Mouse (Mus musculus): ENCODE results near the gene Prr7. TPM values are rescaled to one million over a fixed set of nuclear protein-coding genes. Genes with fewer than 3 reads are reported as not detected.
A peak's percentile ranks its signal among the peaks of the same experiment; 100 is the strongest.

Prr7 gene
- polyA plus RNA-seq, 1 experiment from 2014 or later: not detected

DNA sequence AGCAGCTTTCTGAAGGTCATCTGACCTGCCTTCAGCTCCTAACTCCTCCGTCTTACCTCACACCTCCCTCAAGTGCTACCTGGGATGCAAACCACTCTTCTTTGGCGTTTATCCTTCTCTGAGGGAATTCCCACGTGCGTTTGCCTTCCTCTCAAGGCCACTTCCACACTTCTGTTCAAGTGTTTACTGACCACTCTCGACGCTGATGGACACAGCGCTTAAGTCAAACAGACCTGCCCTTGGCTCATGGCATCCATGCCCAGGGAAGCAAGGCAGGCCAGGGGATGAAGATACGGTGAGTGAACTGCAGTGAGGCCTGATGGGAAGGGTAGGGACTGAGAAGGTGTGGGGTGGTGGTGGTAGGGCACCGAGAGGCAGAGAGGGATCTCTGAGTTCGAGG is 36.5 kb downstream of the Prr7 start:
- Histone ChIP-seq H3K36me3 (ENCODE audit: inconsistent target) (no peaks in the 10 kb centered on the region), H3K4me3 (ENCODE audit: inconsistent target) (no peak overlapping the region), H3K27ac (no peak overlapping the region), H3K79me2 (ENCODE audit: inconsistent target) (no peaks in the 10 kb centered on the region)
- WGBS (ENCODE audit: missing documents): 94% methylated on average over 10 of the region's 10 CpGs

- Histone ChIP-seq H3K27ac (no peak overlapping the region), H3K36me3 (ENCODE audit: inconsistent target) (no peaks in the 10 kb centered on the region), H3K79me2 (ENCODE audit: inconsistent target) (no peaks in the 10 kb centered on the region), H3K4me3 (ENCODE audit: inconsistent target) (no peak overlapping the region)
- WGBS (ENCODE audit: missing documents): 98% methylated on average over 8 of the region's 8 CpGs
Measured at GRCm38 (mm10) chr13:55502405-55502804, 38.3 kb downstream of the Prr7 start.

DNA sequence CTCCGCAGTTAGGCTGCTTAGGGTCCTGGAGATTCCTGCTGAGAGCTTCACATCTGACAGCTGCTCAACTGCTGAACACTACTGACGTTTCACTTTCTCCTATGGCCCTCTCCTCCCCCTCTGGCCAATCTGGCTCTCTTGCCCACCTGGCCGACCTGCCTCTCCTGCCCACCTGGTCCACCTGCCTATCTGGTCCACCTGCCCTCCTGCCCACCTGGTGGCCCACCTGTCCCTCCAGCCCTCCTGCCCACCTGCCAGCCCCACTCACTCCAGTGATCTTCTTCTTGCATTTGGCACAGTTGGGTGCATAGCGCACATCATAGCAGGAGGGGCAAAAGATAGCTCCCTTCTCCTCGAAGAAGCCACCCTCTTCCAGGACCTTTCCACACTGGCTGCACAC is 40.3 kb downstream of the Prr7 start:
- WGBS (ENCODE audit: missing documents): 87% methylated on average over 5 of the region's 5 CpGs
- no peak overlapping the region for H3K4me3 ChIP-seq (ENCODE audit: inconsistent target)
- no peaks in the 10 kb centered on the region for H3K36me3 ChIP-seq (ENCODE audit: inconsistent target)
- no peaks in the 10 kb centered on the region for H3K79me2 ChIP-seq (ENCODE audit: inconsistent target)
- H3K27ac ChIP-seq: no peak overlapping the region

- Histone ChIP-seq H3K27ac (no peak overlapping the region), H3K79me2 (ENCODE audit: inconsistent target) (no peaks in the 10 kb centered on the region), H3K4me3 (ENCODE audit: inconsistent target) (no peak overlapping the region), H3K36me3 (ENCODE audit: inconsistent target) (no peaks in the 10 kb centered on the region)
- WGBS (ENCODE audit: missing documents): 96% methylated on average over 9 of the region's 9 CpGs
Measured at GRCm38 (mm10) chr13:55505810-55506209, 41.7 kb downstream of the Prr7 start.

DNA sequence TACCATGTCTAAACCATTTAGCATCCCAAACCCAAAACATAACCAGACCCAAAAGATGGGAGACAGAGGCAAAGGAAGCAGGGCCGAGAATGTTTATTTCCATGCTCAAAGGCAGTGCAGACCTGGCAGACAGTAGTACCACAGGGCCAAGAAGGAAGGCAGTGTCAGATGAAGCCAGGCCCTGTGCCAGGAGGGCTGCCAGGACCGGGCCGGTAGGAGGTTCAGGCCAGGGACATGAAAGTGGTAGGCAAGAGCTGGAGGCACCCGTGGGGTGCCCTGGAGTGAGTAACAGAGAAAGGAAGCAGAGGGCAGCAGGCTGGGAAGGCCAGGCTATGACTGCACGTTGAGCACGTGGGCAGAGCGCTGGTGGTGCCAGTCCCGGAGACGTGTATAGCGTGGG is 42.6 kb downstream of the Prr7 start:
- 96% methylated on average over 10 of the region's 10 CpGs for WGBS (ENCODE audit: missing documents)
- H3K4me3 ChIP-seq (ENCODE audit: inconsistent target): no peak overlapping the region
- no peak overlapping the region for H3K27ac ChIP-seq
- H3K36me3 ChIP-seq (ENCODE audit: inconsistent target): no peaks in the 10 kb centered on the region
- H3K79me2 ChIP-seq (ENCODE audit: inconsistent target): no peaks in the 10 kb centered on the region

GRCm38 (mm10) chr13:55507877-55508276 is 43.8 kb downstream of the Prr7 start:
- H3K27ac ChIP-seq: no peak overlapping the region
- 90% methylated on average over 8 of the region's 11 CpGs for WGBS (ENCODE audit: missing documents)
- no peaks in the 10 kb centered on the region for H3K79me2 ChIP-seq (ENCODE audit: inconsistent target)
- H3K36me3 ChIP-seq (ENCODE audit: inconsistent target): no peaks in the 10 kb centered on the region
- H3K4me3 ChIP-seq (ENCODE audit: inconsistent target): no peak overlapping the region

DNA sequence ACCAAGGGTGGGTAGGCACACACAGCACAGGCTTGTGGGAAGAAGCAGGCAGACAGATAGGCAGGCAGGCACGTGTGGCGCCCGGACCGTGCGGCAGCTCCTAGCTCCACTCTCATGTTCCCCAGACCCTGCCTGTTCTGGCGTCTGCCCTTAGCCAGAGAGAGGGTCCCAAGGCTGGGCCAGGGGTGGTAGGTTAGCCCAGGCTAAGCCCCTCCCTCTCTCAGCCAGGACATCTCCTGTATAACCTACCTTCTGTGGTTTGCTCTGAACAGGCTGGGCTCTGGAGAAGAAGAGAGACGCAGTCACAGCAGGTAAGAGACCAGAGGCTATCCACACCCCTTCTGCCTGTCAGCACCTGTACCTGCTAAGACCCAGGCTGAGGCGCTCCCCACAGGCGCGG is 44.5 kb downstream of the Prr7 start:
- no peak overlapping the region for H3K27ac ChIP-seq
- H3K36me3 ChIP-seq (ENCODE audit: inconsistent target): no peaks in the 10 kb centered on the region
- H3K79me2 ChIP-seq (ENCODE audit: inconsistent target): no peaks in the 10 kb centered on the region
- 92% methylated on average over 10 of the region's 10 CpGs for WGBS (ENCODE audit: missing documents)
- H3K4me3 ChIP-seq (ENCODE audit: inconsistent target): no peak overlapping the region

GRCm38 (mm10) chr13:55510332-55510667 is 46.2 kb downstream of the Prr7 start:
- Histone ChIP-seq H3K4me3 (ENCODE audit: inconsistent target) (no peak overlapping the region), H3K36me3 (ENCODE audit: inconsistent target) (no peaks in the 10 kb centered on the region), H3K79me2 (ENCODE audit: inconsistent target) (no peaks in the 10 kb centered on the region), H3K27ac (no peak overlapping the region)
- 11% methylated on average over 3 of the region's 3 CpGs for WGBS (ENCODE audit: missing documents)

DNA sequence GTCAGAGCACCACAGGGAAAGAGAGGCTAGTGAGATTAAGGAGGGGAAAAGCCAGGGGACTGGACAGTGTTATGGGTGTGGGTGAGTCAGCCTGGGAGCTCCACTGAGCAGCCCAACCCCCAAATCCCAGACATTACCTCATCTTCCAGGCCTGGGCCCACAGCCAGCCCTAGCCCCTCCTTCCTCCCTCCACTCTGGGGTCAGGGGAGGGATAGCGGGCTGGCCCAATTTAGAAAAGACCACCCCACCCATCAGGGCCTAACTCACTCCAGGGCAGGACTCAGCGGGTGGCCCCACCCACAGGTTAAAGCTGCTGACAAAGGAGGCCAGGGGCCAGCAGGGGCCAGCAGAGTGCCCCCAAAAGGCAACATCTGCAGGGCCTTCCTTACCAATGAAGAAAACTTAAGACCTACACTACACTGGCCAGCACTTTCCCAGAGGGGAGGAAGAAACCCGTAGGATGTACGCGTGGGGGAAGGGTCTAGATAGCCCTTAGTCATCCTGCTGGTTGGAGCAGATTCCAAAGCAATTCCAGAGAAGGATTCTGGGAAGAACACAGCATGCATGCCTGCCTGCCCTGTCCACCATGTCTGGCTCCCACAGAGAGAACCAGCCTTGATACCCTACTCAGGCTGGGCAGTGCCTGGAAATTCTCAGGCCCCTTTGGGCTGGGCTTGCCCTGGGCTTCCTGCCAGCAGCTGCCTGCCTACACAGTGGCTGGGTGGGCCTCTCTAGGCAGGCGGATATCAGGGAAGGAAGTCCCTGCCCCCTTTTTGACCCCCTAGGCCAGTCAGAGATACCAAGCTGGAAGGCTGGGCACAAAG is 46.8 kb downstream of the Prr7 start:
- Histone ChIP-seq H3K36me3 (ENCODE audit: inconsistent target) (no peaks in the 10 kb centered on the region), H3K27ac (no peak overlapping the region), H3K4me3 (ENCODE audit: inconsistent target) (no peak overlapping the region), H3K79me2 (ENCODE audit: inconsistent target) (no peaks in the 10 kb centered on the region)
- WGBS (ENCODE audit: missing documents): 48% methylated on average over 6 of the region's 6 CpGs

DNA sequence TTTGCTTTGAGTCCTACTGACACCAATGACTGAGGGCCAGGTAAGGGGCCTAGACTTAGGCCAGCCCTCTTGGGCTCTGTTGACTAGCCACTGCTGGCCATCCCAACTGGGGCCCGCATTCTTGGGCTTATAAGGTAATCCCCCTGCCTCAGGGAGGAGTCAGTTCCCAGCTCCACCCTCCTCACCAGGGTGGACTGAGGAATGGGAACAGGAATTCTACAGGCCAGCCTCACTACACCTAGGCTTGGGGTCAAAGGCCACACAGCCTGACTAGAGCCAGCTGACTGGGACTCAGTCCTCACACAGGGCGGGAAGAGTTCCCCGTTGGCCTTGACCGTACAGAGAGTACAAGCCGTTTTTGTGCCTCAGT is 47.4 kb downstream of the Prr7 start:
- WGBS (ENCODE audit: missing documents): 88% methylated on average over 5 of the region's 5 CpGs
- Histone ChIP-seq H3K36me3 (ENCODE audit: inconsistent target) (no peaks in the 10 kb centered on the region), H3K4me3 (ENCODE audit: inconsistent target) (no peak overlapping the region), H3K27ac (no peak overlapping the region), H3K79me2 (ENCODE audit: inconsistent target) (no peaks in the 10 kb centered on the region)

DNA sequence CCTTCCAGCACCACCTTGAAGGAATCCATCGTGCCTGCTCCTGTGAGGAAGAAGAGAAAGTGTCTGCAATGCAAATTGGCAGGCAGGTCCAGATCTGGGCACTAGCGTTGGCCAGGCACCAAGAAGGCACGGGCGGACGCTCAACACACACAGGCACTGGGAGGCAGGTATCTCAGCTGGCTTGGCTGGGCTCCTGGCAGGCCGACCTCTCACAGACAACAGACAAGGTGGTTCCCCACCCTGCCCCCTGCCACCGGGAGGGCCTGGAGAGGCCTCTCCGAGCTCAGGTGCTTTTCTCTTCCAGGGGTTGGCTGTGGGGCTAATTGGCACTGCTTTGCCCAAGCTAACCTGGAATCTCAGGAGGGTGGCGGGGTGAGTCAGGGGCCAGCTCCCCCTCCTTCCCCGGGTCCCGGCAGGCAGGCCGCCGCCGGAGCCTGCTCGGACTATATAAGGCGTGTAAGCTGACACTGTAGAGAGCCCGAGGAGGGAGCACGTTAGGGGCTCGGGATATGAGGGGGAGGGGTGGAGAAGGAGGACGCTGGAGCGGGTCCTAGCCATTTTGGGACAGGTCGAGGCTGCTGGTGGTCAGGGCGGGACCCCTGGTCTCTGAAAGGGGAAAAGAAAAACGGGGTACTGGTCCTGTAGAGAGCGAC is 48.4 kb downstream of the Prr7 start:
- Histone ChIP-seq H3K79me2 (ENCODE audit: inconsistent target) (no peaks in the 10 kb centered on the region), H3K4me3 (ENCODE audit: inconsistent target) (peak overlapping the region; percentile 43), H3K27ac (no peak overlapping the region), H3K36me3 (ENCODE audit: inconsistent target) (no peaks in the 10 kb centered on the region)
- 15% methylated on average over 25 of the region's 25 CpGs for WGBS (ENCODE audit: missing documents)

GRCm38 (mm10) chr13:55513111-55513748 is 49.2 kb downstream of the Prr7 start, which contains the start of gene Pdlim7:
Pdlim7 (minus strand) TSS chr13:55513676.
- no peaks in the 10 kb centered on the region for H3K79me2 ChIP-seq (ENCODE audit: inconsistent target)
- H3K36me3 ChIP-seq (ENCODE audit: inconsistent target): no peaks in the 10 kb centered on the region
- H3K27ac ChIP-seq: no peak within 1 kb of the TSS
- WGBS (ENCODE audit: missing documents): under 1% methylated on average over 50 of the region's 55 CpGs
- H3K4me3 ChIP-seq (ENCODE audit: inconsistent target): peak within 1 kb of the TSS; percentile 43

- H3K36me3 ChIP-seq (ENCODE audit: inconsistent target): no peaks in the 10 kb centered on the region
- no peak overlapping the region for H3K27ac ChIP-seq
- peak overlapping the region; percentile 18; the same call in 1 of the 2 replicates for H3K4me3 ChIP-seq (ENCODE audit: inconsistent target)
- no peaks in the 10 kb centered on the region for H3K79me2 ChIP-seq (ENCODE audit: inconsistent target)
- WGBS (ENCODE audit: missing documents): 41% methylated on average over 9 of the region's 9 CpGs
Measured at GRCm38 (mm10) chr13:55513828-55514227, 49.8 kb downstream of the Prr7 start.

DNA sequence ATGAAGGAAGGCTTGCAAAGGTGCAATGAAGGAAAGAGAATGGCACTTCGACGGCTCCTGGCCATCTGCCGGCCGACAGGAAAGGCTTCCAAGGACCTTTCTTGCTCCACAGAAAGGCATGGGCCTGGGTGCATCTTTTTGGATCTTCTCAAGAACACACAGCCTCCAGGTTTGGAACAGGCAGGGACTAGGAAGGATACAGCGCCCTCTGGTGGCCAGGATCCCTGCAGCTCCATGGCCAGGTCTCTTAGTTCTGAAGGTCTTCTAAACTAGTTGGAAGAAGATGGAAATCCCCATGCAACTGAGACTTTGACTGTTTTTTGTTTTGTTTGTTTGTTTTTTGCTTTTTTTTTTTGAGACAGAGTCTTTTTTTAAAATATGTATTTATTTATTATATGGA is 52.9 kb downstream of the Prr7 start:
- WGBS (ENCODE audit: missing documents): 2% methylated on average over 5 of the region's 5 CpGs
- Histone ChIP-seq H3K79me2 (ENCODE audit: inconsistent target) (no peaks in the 10 kb centered on the region), H3K27ac (no peak overlapping the region), H3K36me3 (ENCODE audit: inconsistent target) (no peaks in the 10 kb centered on the region), H3K4me3 (ENCODE audit: inconsistent target) (no peak overlapping the region)

GRCm38 (mm10) chr13:55519606-55520005 is 55.5 kb downstream of the Prr7 start:
- Histone ChIP-seq H3K36me3 (ENCODE audit: inconsistent target) (peaks cover 8% of the 10 kb centered on the region), H3K4me3 (ENCODE audit: inconsistent target) (no peak overlapping the region), H3K79me2 (ENCODE audit: inconsistent target) (no peaks in the 10 kb centered on the region), H3K27ac (no peak overlapping the region)
- WGBS (ENCODE audit: missing documents): 6% methylated on average over 4 of the region's 4 CpGs

Data from macrophage (primary cell).